Mouse (Mus musculus) spleen, adult 2 months (tissue): ENCODE measurements around the gene Ethe1.

Source experiments
- CTCF ChIP-seq: fragments of 200-500 bp; IDR thresholded peaks from 2 replicates; pipeline ENCODE4 v1.5.1; 2011; ENCODE audit warnings: mild to moderate bottlenecking, inconsistent platforms; ENCODE audit not compliant: insufficient read depth, insufficient read length, insufficient replicate concordance; ENCODE audit errors: extremely low read depth
- POLR2A ChIP-seq: fragments of 200-500 bp; IDR thresholded peaks from 2 replicates; pipeline ENCODE4 v1.6.1; 2011; ENCODE audit warnings: low read depth, low read length, inconsistent platforms

GRCm38 (mm10) chr7:24644996-24645395 is 57.7 kb downstream of the Ethe1 start:
- TF ChIP-seq CTCF = no peak
- no peak for TF ChIP-seq POLR2A
